Mouse (Mus musculus) forebrain, embryonic 10.5 days (tissue): ENCODE measurements around the gene Ccdc33. TPM values are rescaled to one million over a fixed set of nuclear protein-coding genes. Genes with fewer than 3 reads are reported as not detected.

ENCODE experiments used
- DNase-seq: peaks from one replicate; pipeline ENCODE4 v3.0.0-alpha.2; 2017; ENCODE audit warnings: low spot score; ENCODE audit errors: extremely low spot score
- H3K27ac ChIP-seq: fragments of 300-500 bp; sonication (generic); 2 replicates; pipeline ENCODE4 v1.5.1; 2016; ENCODE audit warnings: mild to moderate bottlenecking
- H3K27me3 ChIP-seq: fragments of 300-500 bp; sonication (generic); 2 replicates; pipeline ENCODE4 v1.6.1; 2016; ENCODE audit warnings: mild to moderate bottlenecking; ENCODE audit not compliant: poor library complexity, severe bottlenecking
- H3K36me3 ChIP-seq: fragments of 300-500 bp; sonication (generic); replicated peaks from 2 replicates; pipeline ENCODE4 v1.6.1; 2016; ENCODE audit warnings: mild to moderate bottlenecking, moderate library complexity
- H3K4me1 ChIP-seq: fragments of 300-500 bp; sonication (generic); 2 replicates; pipeline ENCODE4 v1.6.1; 2016
- H3K4me3 ChIP-seq: fragments of 300-500 bp; sonication (generic); 2 replicates; pipeline ENCODE4 v1.5.1; 2016; ENCODE audit warnings: mild to moderate bottlenecking, moderate library complexity
- H3K9me3 ChIP-seq: fragments of 300-500 bp; sonication (generic); 2 replicates; pipeline ENCODE4 v1.6.1; 2016; ENCODE audit warnings: mild to moderate bottlenecking, moderate library complexity
- WGBS: fragments of 180-500 bp; shearing (Covaris S2); methylation state at CpG from one replicate; pipeline ENCODE4 v1.1.7; 2016; 5-methylcytosine and 5-hydroxymethylcytosine counted together
- polyA plus RNA-seq: library from polyadenylated mRNA; unstranded; fragments of >200 nt; fragmentation: Nextera tagmentation; extraction: Ambion mirVana; gene quantifications from 2 replicates; pipeline ENCODE4 v1.2.1, GENCODE M21; 2016

Ccdc33 gene
- polyA plus RNA-seq, 1 experiment from 2014 or later: 0.36 TPM

DNA sequence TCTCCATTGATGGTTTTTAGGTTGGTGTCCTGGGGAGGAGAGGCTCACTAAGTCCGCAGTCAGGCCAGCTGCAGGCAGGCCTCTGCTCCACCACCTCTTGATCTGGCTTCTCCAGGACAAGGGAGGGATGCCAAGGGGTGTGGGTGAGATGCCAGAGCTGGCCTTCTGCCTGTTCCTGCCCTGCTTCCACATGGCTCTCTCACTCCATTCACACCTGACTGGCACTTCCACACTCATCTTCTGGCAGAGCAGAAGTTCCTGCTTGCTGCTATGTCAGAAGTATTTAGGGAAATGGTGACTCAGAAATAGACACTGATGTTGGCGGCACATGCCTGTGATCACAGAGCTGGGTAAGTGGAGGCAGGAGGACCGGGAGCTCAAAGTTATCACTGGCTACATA is 51.1 kb downstream of the Ccdc33 start:
- Histone ChIP-seq H3K27me3 (peaks cover 22% of the 10 kb centered on the region), H3K36me3 (no peaks in the 10 kb centered on the region), H3K4me3 (no peak overlapping the region), H3K9me3 (no peaks in the 10 kb centered on the region), H3K27ac (peak overlapping the region; percentile 66), H3K4me1 (peaks cover 68% of the 10 kb centered on the region)
- 80% methylated on average over 3 of the region's 3 CpGs for WGBS
- no peak for DNase-seq

DNA sequence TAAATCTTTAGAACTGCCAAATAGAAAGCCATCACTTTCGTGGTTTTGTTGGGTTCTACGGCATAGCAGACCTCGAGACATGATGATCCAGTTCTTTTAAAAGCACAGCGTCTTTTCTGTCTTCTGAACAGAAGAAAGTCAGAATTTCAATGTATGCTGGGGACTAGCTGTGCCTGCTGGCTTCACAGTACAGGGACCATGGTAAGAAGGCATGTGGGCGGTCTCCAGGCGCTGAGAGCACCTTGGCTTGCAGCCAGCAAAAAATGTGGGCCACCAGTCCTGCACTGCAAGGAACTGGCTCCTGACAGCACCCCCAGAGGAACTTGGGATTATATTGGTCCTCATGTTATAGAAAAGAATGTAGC is 51.9 kb downstream of the Ccdc33 start:
- Histone ChIP-seq H3K4me3 (no peak overlapping the region), H3K9me3 (no peaks in the 10 kb centered on the region), H3K27me3 (peaks cover 25% of the 10 kb centered on the region), H3K36me3 (no peaks in the 10 kb centered on the region), H3K27ac (peak overlapping the region; percentile 4; the same call in 1 of the 2 replicates), H3K4me1 (peaks cover 60% of the 10 kb centered on the region)
- no peak for DNase-seq
- WGBS: 92% methylated on average over 6 of the region's 6 CpGs

DNA sequence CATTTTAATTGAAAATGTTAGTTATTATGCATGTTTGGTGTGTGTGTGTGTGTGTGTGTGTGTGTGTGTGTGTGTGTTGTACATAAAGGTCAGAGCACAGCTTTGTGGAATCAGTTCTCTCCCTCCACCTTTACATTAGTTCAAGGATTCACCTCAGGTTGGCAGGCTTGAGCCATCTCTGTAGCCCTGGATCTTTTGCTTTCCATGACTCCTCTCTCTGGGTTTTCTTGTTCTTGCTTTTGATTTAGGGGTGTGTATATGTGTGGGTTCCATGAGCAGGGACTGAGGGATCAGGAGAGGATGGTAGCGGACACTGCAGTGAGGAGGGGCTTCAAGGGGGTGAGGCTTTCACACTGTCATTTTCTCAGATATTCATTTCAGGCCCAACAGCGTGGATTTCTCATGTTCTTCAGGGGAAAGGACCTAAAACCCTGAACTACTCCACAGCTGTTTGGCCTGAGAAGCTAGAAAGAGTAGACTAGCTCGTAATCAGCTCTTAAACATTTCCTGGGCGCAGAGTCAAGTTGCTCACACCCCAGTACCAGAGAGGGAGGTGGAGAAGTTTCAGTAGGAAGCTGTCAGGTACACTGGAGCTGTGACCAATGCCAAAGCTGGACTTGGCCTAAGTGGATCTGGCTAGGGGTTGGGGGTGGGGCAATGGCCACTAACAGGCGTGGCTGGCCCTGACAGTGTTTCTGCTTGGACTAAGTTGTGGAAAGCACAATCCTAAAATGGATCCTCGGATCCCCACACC is 52.5 kb downstream of the Ccdc33 start:
- no peaks in the 10 kb centered on the region for H3K36me3 ChIP-seq
- 85% methylated on average over 6 of the region's 6 CpGs for WGBS
- no peak overlapping the region for H3K4me3 ChIP-seq
- H3K4me1 ChIP-seq: peaks cover 58% of the 10 kb centered on the region
- no peak for DNase-seq
- H3K27ac ChIP-seq: peak overlapping the region; percentile 74
- H3K27me3 ChIP-seq: peaks cover 31% of the 10 kb centered on the region
- H3K9me3 ChIP-seq: no peaks in the 10 kb centered on the region

DNA sequence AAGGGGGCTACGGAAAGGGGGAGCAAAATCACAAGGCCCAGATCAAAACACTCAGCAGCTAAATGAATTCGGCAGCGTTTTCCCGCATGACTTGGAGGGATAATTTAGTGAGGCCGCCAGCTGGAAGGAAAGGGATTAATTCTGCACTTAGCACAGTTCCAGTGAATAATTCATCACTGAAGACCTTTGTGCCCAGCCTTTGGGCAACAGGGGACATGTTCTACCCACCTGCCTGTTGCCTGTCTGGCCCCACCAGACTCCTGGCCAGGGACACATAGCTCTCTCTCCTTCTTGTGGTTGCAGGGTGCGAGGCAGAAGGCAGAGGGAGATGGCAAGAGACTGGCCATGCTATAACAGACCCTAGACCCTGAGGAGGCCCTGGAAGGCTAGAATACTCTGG is 53.1 kb downstream of the Ccdc33 start:
- Histone ChIP-seq H3K27me3 (peaks cover 36% of the 10 kb centered on the region), H3K4me3 (no peak overlapping the region), H3K9me3 (no peaks in the 10 kb centered on the region), H3K36me3 (no peaks in the 10 kb centered on the region), H3K4me1 (peaks cover 60% of the 10 kb centered on the region), H3K27ac (peak overlapping the region; percentile 74)
- 41% methylated on average over 6 of the region's 6 CpGs for WGBS
- no peak for DNase-seq

DNA sequence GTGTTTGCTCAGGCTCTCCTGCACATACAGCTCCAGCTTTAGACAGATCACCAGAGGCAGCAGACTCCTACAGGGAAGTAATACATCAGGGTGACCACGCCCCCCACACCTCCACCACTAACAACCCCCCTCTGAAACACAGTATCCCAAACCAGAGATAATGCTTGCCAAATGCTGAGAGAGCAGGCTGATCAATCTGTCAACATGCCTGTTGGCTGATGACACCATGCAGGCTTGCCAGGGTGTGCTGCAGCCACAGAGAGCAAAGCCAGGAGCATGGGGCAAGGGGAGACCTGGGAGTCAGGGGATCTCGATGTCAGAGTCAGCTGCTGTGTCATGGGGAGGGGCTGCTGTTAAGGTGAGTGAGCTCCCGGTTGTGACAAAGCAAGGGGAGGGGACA is 55.1 kb downstream of the Ccdc33 start, which contains the start of gene Stra6:
Gene Stra6, plus strand, starts transcription at position 258 of the 400 bp plus-strand sequence.
- no peak for DNase-seq
- H3K4me1 ChIP-seq: peaks cover 71% of the 10 kb centered on the region

DNA sequence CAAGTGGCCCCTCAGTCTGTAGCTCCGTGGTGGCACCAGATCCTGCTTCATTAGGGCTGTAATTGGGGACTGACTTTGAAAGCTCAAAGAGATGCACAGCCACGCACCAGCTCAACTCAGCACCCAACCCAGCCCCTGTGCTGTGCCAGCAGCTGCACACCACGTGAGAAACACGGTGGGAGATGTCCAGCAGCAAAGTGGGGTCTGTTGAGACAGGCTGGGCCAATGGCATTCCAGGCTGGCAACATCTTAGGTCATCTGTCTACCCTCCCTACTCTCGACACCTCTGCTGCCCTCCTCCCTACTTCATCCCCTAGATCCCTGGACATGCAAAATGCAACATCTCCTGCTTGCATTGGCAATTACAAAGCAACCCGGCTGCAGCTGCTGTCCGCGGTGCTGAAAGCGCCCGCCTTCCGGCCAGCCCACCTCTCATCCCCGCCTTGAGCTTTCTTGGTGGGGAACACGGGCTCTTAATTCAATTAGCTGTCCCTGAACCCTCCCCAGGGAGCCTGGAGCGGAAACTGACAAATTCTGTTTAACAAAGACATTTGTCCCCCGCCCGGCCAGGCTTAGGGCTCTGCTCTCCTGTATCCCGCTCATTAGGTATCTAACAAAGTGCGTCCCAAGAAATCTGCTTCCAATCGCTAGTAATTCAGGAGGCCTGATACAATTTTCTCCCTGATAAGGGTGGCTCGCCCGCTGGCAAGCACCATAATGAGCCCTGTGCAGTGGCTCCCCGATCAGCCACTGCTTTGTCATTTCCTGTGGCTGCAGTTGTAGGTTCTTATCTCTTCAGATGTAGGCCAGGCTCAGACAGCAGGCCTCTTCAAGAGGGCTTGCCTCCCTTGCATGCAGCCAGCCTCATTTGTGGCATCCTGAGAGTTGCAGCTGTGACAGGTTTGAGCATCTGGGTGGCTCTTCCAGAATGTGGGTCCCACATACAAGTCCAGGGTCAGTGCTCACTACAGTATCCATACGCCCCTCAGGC is 57.7 kb downstream of the Ccdc33 start:
- peak overlapping the region; percentile 37; the same call in 1 of the 2 replicates for H3K27ac ChIP-seq
- H3K27me3 ChIP-seq: peaks cover 59% of the 10 kb centered on the region
- 7% methylated on average over 23 of the region's 23 CpGs for WGBS
- H3K4me3 ChIP-seq: no peak overlapping the region
- H3K36me3 ChIP-seq: no peaks in the 10 kb centered on the region
- peaks cover 62% of the 10 kb centered on the region for H3K4me1 ChIP-seq
- DNase-seq: peak; percentile 84
- no peaks in the 10 kb centered on the region for H3K9me3 ChIP-seq

More for the DNA sequence above, 55.1 kb downstream of the Ccdc33 start, which contains the start of gene Stra6:
- 46% methylated on average over 3 of the region's 3 CpGs for WGBS
- Histone ChIP-seq H3K27me3 (peaks cover 44% of the 10 kb centered on the region), H3K9me3 (no peaks in the 10 kb centered on the region), H3K27ac (0 out of 2 replicates have a peak within 1 kb of the TSS, but pooled peaks have one; percentile 74), H3K36me3 (no peaks in the 10 kb centered on the region), H3K4me3 (no peak within 1 kb of the TSS)

DNA sequence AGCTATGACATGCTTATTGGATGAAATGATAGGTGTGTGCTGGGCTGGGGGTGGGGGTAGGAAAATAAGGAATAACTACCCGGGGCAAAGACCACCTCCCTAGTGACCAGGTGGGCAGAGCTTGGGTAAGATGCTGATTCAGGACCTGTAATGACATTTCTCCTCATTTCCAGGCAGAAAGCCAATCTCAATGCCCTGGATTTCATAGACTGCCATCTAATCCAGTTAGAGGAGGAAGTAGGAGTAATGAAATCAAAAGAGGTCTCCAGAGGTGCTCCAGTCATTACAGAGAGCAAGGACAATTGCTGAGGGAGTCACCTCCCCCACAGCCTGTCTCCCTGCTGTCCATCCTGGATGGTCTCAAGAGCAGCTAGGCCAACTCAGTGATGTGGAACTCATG is 58.7 kb downstream of the Ccdc33 start:
- H3K36me3 ChIP-seq: no peaks in the 10 kb centered on the region
- no peaks in the 10 kb centered on the region for H3K9me3 ChIP-seq
- no peak for DNase-seq
- peaks cover 65% of the 10 kb centered on the region for H3K27me3 ChIP-seq
- H3K4me3 ChIP-seq: no peak overlapping the region
- no peak overlapping the region for H3K27ac ChIP-seq
- peaks cover 62% of the 10 kb centered on the region for H3K4me1 ChIP-seq
- 54% methylated on average over 1 of the region's 1 CpGs for WGBS

GRCm38 (mm10) chr9:58055666-58056065 is 63.0 kb downstream of the Ccdc33 start:
- no peaks in the 10 kb centered on the region for H3K36me3 ChIP-seq
- 85% methylated on average over 5 of the region's 5 CpGs for WGBS
- peak overlapping the region; percentile 52; the same call in 1 of the 2 replicates for H3K27ac ChIP-seq
- DNase-seq: no peak
- no peaks in the 10 kb centered on the region for H3K9me3 ChIP-seq
- H3K27me3 ChIP-seq: peaks cover 70% of the 10 kb centered on the region
- H3K4me1 ChIP-seq: peaks cover 69% of the 10 kb centered on the region
- H3K4me3 ChIP-seq: no peak overlapping the region

DNA sequence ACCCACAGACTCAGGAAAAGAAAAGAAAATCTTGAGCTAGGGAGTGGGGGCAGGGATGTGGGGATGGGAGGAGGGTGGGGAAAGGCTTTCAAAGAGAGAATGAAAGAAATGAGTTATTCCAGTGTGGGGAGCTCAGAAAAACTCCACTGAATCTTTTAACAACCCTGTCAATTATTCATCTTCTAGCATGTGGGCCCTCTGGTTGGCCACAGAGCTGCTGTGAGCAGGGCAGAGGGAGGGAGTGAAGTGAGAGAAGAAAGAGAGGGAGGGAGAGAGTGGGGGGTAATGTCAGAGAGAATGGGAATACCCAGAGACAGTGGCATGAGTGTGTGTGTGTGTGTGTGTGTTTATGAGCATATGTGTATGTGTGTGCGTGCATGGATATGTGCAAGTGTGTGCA is 64.6 kb downstream of the Ccdc33 start:
- Histone ChIP-seq H3K27ac (peak overlapping the region; percentile 78), H3K27me3 (peaks cover 78% of the 10 kb centered on the region), H3K4me1 (peaks cover 69% of the 10 kb centered on the region), H3K9me3 (no peaks in the 10 kb centered on the region), H3K4me3 (no peak overlapping the region), H3K36me3 (no peaks in the 10 kb centered on the region)
- no peak for DNase-seq
- WGBS: 100% methylated on average over 1 of the region's 1 CpGs

GRCm38 (mm10) chr9:58053544-58053943 is 65.1 kb downstream of the Ccdc33 start:
- peaks cover 79% of the 10 kb centered on the region for H3K27me3 ChIP-seq
- no peaks in the 10 kb centered on the region for H3K9me3 ChIP-seq
- H3K4me1 ChIP-seq: peaks cover 74% of the 10 kb centered on the region
- H3K27ac ChIP-seq: peak overlapping the region; percentile 78
- H3K4me3 ChIP-seq: no peak overlapping the region
- 55% methylated on average over 3 of the region's 3 CpGs for WGBS
- no peak for DNase-seq
- H3K36me3 ChIP-seq: no peaks in the 10 kb centered on the region

DNA sequence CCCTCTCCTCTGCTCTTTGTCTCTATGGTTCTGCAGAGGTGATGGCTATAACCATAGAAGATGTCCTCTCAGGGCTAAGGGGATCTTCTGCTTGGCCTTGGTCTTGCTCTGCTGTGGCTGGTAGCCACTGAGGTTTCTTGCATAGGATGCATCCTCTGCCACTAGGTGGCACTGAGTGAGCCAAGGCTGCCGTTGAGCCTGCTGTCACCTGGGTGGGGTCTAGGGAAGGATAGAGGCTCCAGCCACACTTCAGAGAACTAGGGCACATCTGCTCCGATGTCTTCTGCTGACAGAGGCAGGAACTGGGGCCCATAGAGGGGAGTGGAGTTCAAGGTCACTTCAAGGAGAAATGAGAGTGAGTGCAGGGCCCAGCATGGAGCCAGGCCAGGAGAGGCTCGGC is 65.5 kb downstream of the Ccdc33 start:
- Histone ChIP-seq H3K4me1 (peaks cover 78% of the 10 kb centered on the region), H3K36me3 (no peaks in the 10 kb centered on the region), H3K4me3 (no peak overlapping the region), H3K9me3 (no peaks in the 10 kb centered on the region), H3K27ac (peak overlapping the region; percentile 78), H3K27me3 (peaks cover 76% of the 10 kb centered on the region)
- WGBS: 17% methylated on average over 3 of the region's 3 CpGs
- DNase-seq: peak; percentile 63

GRCm38 (mm10) chr9:58051937-58052336 is 66.7 kb downstream of the Ccdc33 start:
- 24% methylated on average over 5 of the region's 5 CpGs for WGBS
- Histone ChIP-seq H3K9me3 (no peaks in the 10 kb centered on the region), H3K4me3 (no peak overlapping the region), H3K27me3 (peaks cover 77% of the 10 kb centered on the region), H3K4me1 (peaks cover 90% of the 10 kb centered on the region), H3K36me3 (no peaks in the 10 kb centered on the region), H3K27ac (peak overlapping the region; percentile 62)
- no peak for DNase-seq
